Mouse (Mus musculus) thymus, adult 2 months (tissue): Measurements from ENCODE around the gene Auts2. TPM values are rescaled to one million over a fixed set of nuclear protein-coding genes. Genes with fewer than 3 reads are reported as not detected.

Experiments
- DNase-seq: peaks from one replicate; pipeline ENCODE4 v3.0.0; 2021
- H3K27ac ChIP-seq: fragments of 200-500 bp; 2 replicates; pipeline ENCODE4 v1.5.1; 2012; ENCODE audit warnings: low read length, control low read depth; ENCODE audit not compliant: control insufficient read depth, insufficient read depth
- H3K27me3 ChIP-seq: fragments of 200-500 bp; 2 replicates; pipeline ENCODE4 v1.6.1; 2012; ENCODE audit warnings: mild to moderate bottlenecking, low read length, moderate library complexity, mixed read lengths; ENCODE audit not compliant: control insufficient read depth, insufficient read depth
- H3K36me3 ChIP-seq: fragments of 200-500 bp; 2 replicates; pipeline ENCODE4 v1.6.1; 2012; ENCODE audit warnings: mild to moderate bottlenecking, low read length, moderate library complexity; ENCODE audit not compliant: control insufficient read depth, insufficient read depth
- H3K4me1 ChIP-seq: fragments of 200-500 bp; replicated peaks from 2 replicates; pipeline ENCODE4 v1.6.1; 2012; ENCODE audit warnings: low read length; ENCODE audit not compliant: control insufficient read depth, insufficient read depth
- H3K4me3 ChIP-seq: fragments of 200-500 bp; 2 replicates; pipeline ENCODE4 v1.5.1; 2012; ENCODE audit warnings: mild to moderate bottlenecking, low read length, control low read depth, moderate library complexity; ENCODE audit not compliant: control insufficient read depth, insufficient read depth
- CTCF ChIP-seq: fragments of 200-500 bp; IDR thresholded peaks from 2 replicates; pipeline ENCODE4 v1.5.1; 2012; ENCODE audit warnings: mild to moderate bottlenecking, control low read depth, low read length, moderate library complexity, borderline replicate concordance; ENCODE audit not compliant: control insufficient read depth, poor library complexity, insufficient read depth; ENCODE audit errors: extremely low read depth
- POLR2A ChIP-seq: fragments of 200-500 bp; IDR thresholded peaks from 2 replicates; pipeline ENCODE4 v1.6.1; 2012; ENCODE audit warnings: mild to moderate bottlenecking, low read length, control low read depth, moderate library complexity; ENCODE audit not compliant: control insufficient read depth, poor library complexity, insufficient read depth; ENCODE audit errors: extremely low read depth
- WGBS: fragments of 180-500 bp; shearing (Covaris S2); methylation state at CpG from one replicate; pipeline ENCODE4 v1.1.7; 2018; 5-methylcytosine and 5-hydroxymethylcytosine counted together
- polyA plus RNA-seq: library from polyadenylated mRNA; depleted of rRNA; stranded (reverse); fragments of >200 nt; gene quantifications from 2 replicates; pipeline ENCODE4 v1.2.3, GENCODE M21; 2012

Auts2 gene
- polyA plus RNA-seq, 1 experiment = 4.9 TPM

- Histone ChIP-seq H3K27me3 (no peaks in the 10 kb centered on the region), H3K36me3 (no peaks in the 10 kb centered on the region), H3K4me1 (no peaks in the 10 kb centered on the region), H3K4me3 (no peak overlapping the region), H3K27ac (no peak overlapping the region)
- WGBS = 88% methylated on average over 2 of the region's 2 CpGs
- TF ChIP-seq POLR2A (no peak), CTCF (no peak)
- no peak for DNase-seq
Observed at GRCm38 (mm10) chr5:132292932-132293331, 250.2 kb downstream of the Auts2 start.

DNA sequence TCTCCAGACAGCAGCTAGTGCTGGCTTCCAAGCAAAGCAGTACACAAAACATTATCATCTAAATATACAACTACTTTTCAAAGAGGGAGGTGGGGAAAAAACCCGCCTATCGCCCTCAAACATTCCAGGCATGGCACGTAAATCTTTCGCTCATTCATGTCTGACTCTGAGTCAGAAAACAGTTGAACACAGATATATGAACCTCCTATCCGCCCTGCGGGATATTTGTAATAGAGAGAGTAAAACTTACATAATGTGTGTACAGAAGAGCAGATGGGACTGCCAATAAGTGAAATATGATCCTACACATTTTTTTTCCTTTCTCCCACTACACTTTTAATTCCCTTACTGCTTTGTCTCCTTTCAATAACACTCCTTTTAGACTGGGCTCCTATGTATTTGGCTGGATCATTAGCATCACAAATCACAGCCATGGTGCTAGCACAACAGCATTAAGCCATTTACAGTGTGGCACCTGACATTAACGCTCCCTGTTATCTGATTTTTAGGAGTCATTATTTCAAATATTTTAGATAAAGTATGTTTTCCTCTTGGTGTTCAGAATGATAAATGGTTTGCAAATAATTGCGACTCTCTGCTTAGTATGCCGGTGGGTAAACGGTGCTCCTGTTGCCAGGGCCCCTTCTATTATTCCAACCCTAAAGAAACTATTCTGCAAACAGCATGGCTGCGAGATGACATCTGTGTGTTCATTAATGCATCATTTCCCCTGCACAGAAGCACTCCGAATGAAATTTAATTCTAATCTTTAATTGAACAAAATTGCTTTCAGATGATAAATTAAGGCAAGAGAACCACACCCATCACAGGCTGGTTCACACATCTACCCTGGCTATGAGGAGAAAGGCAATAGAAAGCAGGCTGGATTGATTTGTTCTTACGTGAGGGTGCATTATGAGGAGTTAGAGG is 252.3 kb downstream of the Auts2 start:
- no peaks in the 10 kb centered on the region for H3K36me3 ChIP-seq
- H3K27ac ChIP-seq = no peak overlapping the region
- no peaks in the 10 kb centered on the region for H3K27me3 ChIP-seq
- 93% methylated on average over 13 of the region's 13 CpGs for WGBS
- no peak for DNase-seq
- TF ChIP-seq POLR2A (no peak), CTCF (no peak)
- H3K4me1 ChIP-seq = no peaks in the 10 kb centered on the region
- no peak overlapping the region for H3K4me3 ChIP-seq

DNA sequence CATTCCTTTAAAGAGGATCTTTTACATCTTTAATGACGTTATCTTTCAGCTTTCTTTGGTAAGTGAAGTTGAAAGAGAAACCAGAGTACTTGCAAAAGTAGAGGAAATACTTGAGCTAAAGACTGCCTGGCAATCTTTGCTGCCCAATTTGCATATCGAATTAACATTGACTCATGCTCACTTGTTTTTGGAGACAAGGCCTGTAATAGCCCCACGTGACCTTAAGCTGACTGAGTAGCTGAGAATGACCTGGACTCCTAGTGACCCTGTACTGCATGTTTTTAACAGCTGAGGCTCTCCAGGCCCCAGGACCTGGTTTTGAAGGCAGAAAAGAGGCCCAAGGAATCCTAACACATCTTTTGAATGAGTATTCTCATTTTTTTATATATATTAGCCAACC is 259.4 kb downstream of the Auts2 start:
- no peaks in the 10 kb centered on the region for H3K36me3 ChIP-seq
- no peak overlapping the region for H3K4me3 ChIP-seq
- 86% methylated on average over 3 of the region's 3 CpGs for WGBS
- H3K27me3 ChIP-seq = no peaks in the 10 kb centered on the region
- H3K4me1 ChIP-seq = no peaks in the 10 kb centered on the region
- H3K27ac ChIP-seq = no peak overlapping the region
- TF ChIP-seq POLR2A (no peak), CTCF (no peak)
- DNase-seq = no peak

DNA sequence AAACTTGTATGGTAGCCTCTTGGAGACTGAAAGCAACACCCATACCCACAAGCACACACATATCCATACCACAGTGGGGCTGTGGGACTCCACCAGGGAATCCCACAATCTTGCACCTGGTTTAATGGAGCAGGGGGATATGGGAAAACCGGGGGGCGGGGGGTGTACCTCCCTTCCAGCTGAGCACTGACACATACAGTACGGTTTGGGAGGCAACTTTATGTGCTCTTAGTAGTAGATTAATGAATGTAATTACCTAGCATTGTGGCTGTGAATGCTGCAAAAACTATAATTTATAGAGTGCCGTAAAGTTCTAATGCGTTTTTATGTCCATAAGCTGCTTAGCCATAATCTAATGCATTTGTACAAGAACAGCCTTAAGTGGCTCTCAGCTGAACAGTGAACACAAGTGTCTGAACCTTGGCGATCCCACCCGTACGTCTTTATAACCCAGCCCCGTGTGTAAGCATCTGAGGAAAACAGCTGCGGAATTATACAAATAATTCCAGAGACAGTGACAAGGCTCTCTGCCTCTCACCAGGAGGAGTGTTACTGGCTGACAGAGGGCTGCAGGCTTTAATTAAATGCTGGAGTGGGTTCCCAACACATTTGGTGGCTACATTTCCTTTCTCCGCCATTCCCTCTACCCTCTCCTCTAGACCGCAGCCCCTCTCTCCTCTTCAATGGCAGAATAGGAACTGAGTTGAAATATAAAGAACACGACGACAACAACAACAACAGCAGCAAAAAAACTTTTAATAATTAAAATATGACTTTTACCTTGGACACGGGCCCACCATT is 268.8 kb downstream of the Auts2 start:
- H3K27me3 ChIP-seq = no peaks in the 10 kb centered on the region
- TF ChIP-seq CTCF = no peak
- H3K4me1 ChIP-seq = peaks cover 3% of the 10 kb centered on the region
- no peak overlapping the region for H3K27ac ChIP-seq
- no peak for DNase-seq
- WGBS = 98% methylated on average over 15 of the region's 15 CpGs
- no peak overlapping the region for H3K4me3 ChIP-seq
- no peaks in the 10 kb centered on the region for H3K36me3 ChIP-seq

DNA sequence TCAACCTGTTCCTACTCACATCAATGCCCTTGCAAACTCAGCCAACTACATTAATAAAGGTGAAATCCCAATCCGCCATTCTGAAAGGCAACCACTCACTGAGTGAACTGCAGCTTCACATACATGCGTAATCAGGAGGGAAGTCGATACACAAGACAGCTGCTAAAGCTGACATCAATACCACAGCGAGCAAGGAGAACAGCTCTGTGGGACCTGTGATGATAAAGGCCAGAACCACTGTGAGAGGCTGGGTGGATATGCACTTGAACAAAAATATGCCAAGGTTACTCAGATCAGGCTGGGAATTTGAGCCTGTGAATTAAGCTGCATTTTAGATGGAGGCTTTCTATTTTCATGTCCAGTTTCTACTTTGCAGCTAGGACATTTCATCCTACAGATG is 271.0 kb downstream of the Auts2 start:
- TF ChIP-seq POLR2A (no peak), CTCF (no peak)
- H3K27ac ChIP-seq = no peak overlapping the region
- DNase-seq = no peak
- H3K36me3 ChIP-seq = no peaks in the 10 kb centered on the region
- no peaks in the 10 kb centered on the region for H3K27me3 ChIP-seq
- H3K4me1 ChIP-seq = no peaks in the 10 kb centered on the region; the same call in 1 of the 2 replicates
- H3K4me3 ChIP-seq = no peak overlapping the region
- WGBS = 89% methylated on average over 4 of the region's 4 CpGs

GRCm38 (mm10) chr5:132270896-132271295 is 272.2 kb downstream of the Auts2 start:
- H3K27ac ChIP-seq = no peak overlapping the region
- TF ChIP-seq POLR2A (no peak), CTCF (no peak)
- H3K4me1 ChIP-seq = no peaks in the 10 kb centered on the region; the same call in 1 of the 2 replicates
- H3K4me3 ChIP-seq = no peak overlapping the region
- DNase-seq = no peak
- no peaks in the 10 kb centered on the region for H3K27me3 ChIP-seq
- H3K36me3 ChIP-seq = no peaks in the 10 kb centered on the region
- WGBS = 76% methylated on average over 1 of the region's 1 CpGs
